Comparison of ENCODE assay signal across 8 mouse cellular contexts in genomic region chr9:75038357-75038688, GRCm38 (mm10). TPM values are rescaled to one million over a fixed set of nuclear protein-coding genes. Genes with fewer than 3 reads are reported as not detected.
DNase-seq lines count a peak whose midpoint lies in the region; ATAC-seq and TF ChIP-seq lines count a peak whose summit lies in the region.

No protein-coding gene starts in this region.

- no peak for ATAC-seq in heart, postnatal 0 days (ENCODE audit: insufficient read depth, low read depth)
- no peak for ATAC-seq in hindbrain, embryonic 11.5 days (ENCODE audit: low FRiP score)
- no peak for ATAC-seq in midbrain, embryonic 13.5 days

- no peaks in the 10 kb centered on the region for H3K9me3 ChIP-seq in heart, postnatal 0 days (replicated peaks; ENCODE audit: control insufficient read depth, low read length)
- H3K9me3 ChIP-seq in hindbrain, embryonic 11.5 days (ENCODE audit: control insufficient read depth, low read length), result no peaks in the 10 kb centered on the region
- H3K9me3 ChIP-seq in midbrain, embryonic 13.5 days, result no peaks in the 10 kb centered on the region

- H3K4me2 ChIP-seq in heart, postnatal 0 days (ENCODE audit: low read depth, low read length), result peak overlapping the region; percentile 63
- peak overlapping the region; percentile 64 for H3K4me2 ChIP-seq in hindbrain, embryonic 11.5 days (replicated peaks; ENCODE audit: low read depth, low read length)
- H3K4me2 ChIP-seq in midbrain, embryonic 13.5 days (replicated peaks), result peak overlapping the region; percentile 83

- WGBS in heart, postnatal 0 days, result 1% methylated on average over 10 of the region's 10 CpGs
- WGBS in hindbrain, embryonic 11.5 days, result 3% methylated on average over 10 of the region's 10 CpGs
- 3% methylated on average over 10 of the region's 10 CpGs for WGBS in midbrain, embryonic 13.5 days

- no peak for TF ChIP-seq CTCF in heart, postnatal 0 days (IDR thresholded peaks at IDR 0.05; ENCODE audit: low read depth)

- peaks cover 9% of the 10 kb centered on the region for H3K4me1 ChIP-seq in heart, postnatal 0 days (ENCODE audit: control insufficient read depth, insufficient read depth)
- 0 out of 2 replicates have a peak, but pooled peaks cover 2% of the 10 kb centered on the region for H3K4me1 ChIP-seq in hindbrain, embryonic 11.5 days (replicated peaks; ENCODE audit: control insufficient read depth, insufficient read depth, low read length)
- H3K4me1 ChIP-seq in midbrain, embryonic 13.5 days (replicated peaks), result peaks cover 22% of the 10 kb centered on the region

- no peaks in the 10 kb centered on the region; the same call in 1 of the 2 replicates for H3K36me3 ChIP-seq in heart, postnatal 0 days (replicated peaks; ENCODE audit: control insufficient read depth, insufficient read depth, low read length)
- H3K36me3 ChIP-seq in hindbrain, embryonic 11.5 days (ENCODE audit: control insufficient read depth, insufficient read depth, low read length), result no peaks in the 10 kb centered on the region
- no peaks in the 10 kb centered on the region for H3K36me3 ChIP-seq in midbrain, embryonic 13.5 days

- peak overlapping the region; percentile 94 for H3K4me3 ChIP-seq in heart, postnatal 0 days (ENCODE audit: low read depth, low read length)
- peak overlapping the region; percentile 72 for H3K4me3 ChIP-seq in hindbrain, embryonic 11.5 days (ENCODE audit: low read depth, low read length)
- peak overlapping the region; percentile 97 for H3K4me3 ChIP-seq in midbrain, embryonic 13.5 days (replicated peaks)

- H3K27ac ChIP-seq in heart, postnatal 0 days (ENCODE audit: low read depth), result peak overlapping the region; percentile 77; the same call in 1 of the 2 replicates
- H3K27ac ChIP-seq in hindbrain, embryonic 11.5 days (ENCODE audit: low read depth, low read length), result no peak overlapping the region; the same call in 1 of the 2 replicates
- no peak overlapping the region for H3K27ac ChIP-seq in midbrain, embryonic 13.5 days

- no peak for DNase-seq in heart, postnatal 0 days (ENCODE audit: low spot score)
- no peak for DNase-seq in heart, postnatal 4 days
- peak; percentile 34 for DNase-seq in MEL-GATA-1-ER (ENCODE audit: extremely low read depth, low read depth)
- no peak for DNase-seq in hindbrain, embryonic 11.5 days (ENCODE audit: low spot score)
- no peak for DNase-seq in ovary, postnatal 10 days (ENCODE audit: low spot score)
- no peak for DNase-seq in urinary bladder, postnatal 10 days (ENCODE audit: low spot score)
- DNase-seq in yolk sac, embryonic 10.5 days (ENCODE audit: low spot score), result no peak

- TF ChIP-seq EP300 in heart, postnatal 0 days (IDR thresholded peaks at IDR 0.05; ENCODE audit: low read depth), result no peak

- H3K27me3 ChIP-seq in heart, postnatal 0 days (ENCODE audit: control insufficient read depth, insufficient read depth, low read length), result no peaks in the 10 kb centered on the region
- H3K27me3 ChIP-seq in hindbrain, embryonic 11.5 days (ENCODE audit: control insufficient read depth, insufficient read depth, low read length), result no peaks in the 10 kb centered on the region
- no peaks in the 10 kb centered on the region for H3K27me3 ChIP-seq in midbrain, embryonic 13.5 days

- peak overlapping the region; percentile 92 for H3K9ac ChIP-seq in heart, postnatal 0 days (replicated peaks; ENCODE audit: low read depth, low read length)
- peak overlapping the region; percentile 75 for H3K9ac ChIP-seq in hindbrain, embryonic 11.5 days (ENCODE audit: low read depth, low read length)
- H3K9ac ChIP-seq in midbrain, embryonic 13.5 days (replicated peaks), result peak overlapping the region; percentile 94

RNA-seq across cellular contexts. Expression of gene Arpp19, which starts 0.9 kb away (rescaled TPM):
- 24.3 and 44.3 TPM in 2 replicates for total RNA-seq in heart, postnatal 0 days (2014; rRNA removed; ENCODE audit: low replicate concordance)
- 229 and 244 TPM in 2 replicates for polyA plus RNA-seq in heart, postnatal 0 days (2015; fragmentation: Nextera tagmentation; extraction: Ambion mirVana)
- 100 to 1,000 TPM; 154 to 179 TPM for total RNA-seq in heart, postnatal 4 days (2021)
- 298 and 314 TPM in 2 replicates for polyA plus RNA-seq in hindbrain, embryonic 11.5 days (2014; fragmentation: Nextera tagmentation; extraction: Ambion mirVana)
- polyA plus RNA-seq in midbrain, embryonic 13.5 days (2015; fragmentation: Nextera tagmentation; extraction: Ambion mirVana), result 236 and 245 TPM in 2 replicates

RNA-seq across cellular contexts. Expression of gene Myo5a, which starts 32.5 kb away (rescaled TPM):
- 6.2 and 7.1 TPM in 2 replicates for total RNA-seq in heart, postnatal 0 days (2014; rRNA removed; ENCODE audit: low replicate concordance)
- 3.1 and 3.6 TPM in 2 replicates for polyA plus RNA-seq in heart, postnatal 0 days (2015; fragmentation: Nextera tagmentation; extraction: Ambion mirVana)
- 10 to 100 TPM; 23.9 to 24.6 TPM for total RNA-seq in heart, postnatal 4 days (2021)
- 33.8 and 38.7 TPM in 2 replicates for polyA plus RNA-seq in hindbrain, embryonic 11.5 days (2014; fragmentation: Nextera tagmentation; extraction: Ambion mirVana)
- polyA plus RNA-seq in midbrain, embryonic 13.5 days (2015; fragmentation: Nextera tagmentation; extraction: Ambion mirVana), result 26.3 and 27.8 TPM in 2 replicates
